Mouse (Mus musculus) lung, postnatal 14 days (tissue): ENCODE measurements around the gene Lamtor5.
"Not testable (repeated sequence)": the region's sequence is repeated elsewhere in the genome, so short reads cannot be mapped to it uniquely, and the experiment has no call there.

Experiments
- DNase-seq: peaks from one replicate; pipeline ENCODE4 v3.0.0; 2021

The Lamtor5 gene

GRCm38 (mm10) chr3:107273820-107274219, 4.8 kb upstream of the Lamtor5 start:
- DNase-seq = peak; percentile 70

- DNase-seq = no peak
Observed at GRCm38 (mm10) chr3:107275351-107275750, 3.3 kb upstream of the Lamtor5 start.

- no peak for DNase-seq
Observed at GRCm38 (mm10) chr3:107275996-107276395, 2.7 kb upstream of the Lamtor5 start.

GRCm38 (mm10) chr3:107276626-107277025, 2.0 kb upstream of the Lamtor5 start:
- no peak for DNase-seq

- DNase-seq = no peak
Observed at GRCm38 (mm10) chr3:107286123-107286522, 7.5 kb downstream of the Lamtor5 start.

GRCm38 (mm10) chr3:107287346-107287745, 8.7 kb downstream of the Lamtor5 start:
- DNase-seq = no peak

- DNase-seq = peak; percentile 15
Observed at GRCm38 (mm10) chr3:107290764-107291381, 12.2 kb downstream of the Lamtor5 start, which contains the start of gene Slc16a4. Gene Slc16a4 (plus strand): TSS chr3:107291230.

- DNase-seq = no peak
Observed at GRCm38 (mm10) chr3:107295672-107296360, 17.2 kb downstream of the Lamtor5 start.

- not testable (repeated sequence) for DNase-seq
Observed at GRCm38 (mm10) chr3:107296917-107297316, 18.3 kb downstream of the Lamtor5 start.

GRCm38 (mm10) chr3:107317338-107317737, 38.7 kb downstream of the Lamtor5 start:
- no peak for DNase-seq

- no peak for DNase-seq
Observed at GRCm38 (mm10) chr3:107321141-107321540, 42.5 kb downstream of the Lamtor5 start.

- DNase-seq = no peak
Observed at GRCm38 (mm10) chr3:107321776-107322175, 43.1 kb downstream of the Lamtor5 start.

- no peak for DNase-seq
Observed at GRCm38 (mm10) chr3:107326442-107326841, 47.8 kb downstream of the Lamtor5 start.

GRCm38 (mm10) chr3:107330503-107331424, 52.1 kb downstream of the Lamtor5 start:
- no peak for DNase-seq

GRCm38 (mm10) chr3:107331746-107332126, 53.1 kb downstream of the Lamtor5 start:
- DNase-seq = no peak

- no peak for DNase-seq
Observed at GRCm38 (mm10) chr3:107332127-107332959, 53.7 kb downstream of the Lamtor5 start.

- DNase-seq = peak; percentile 93
Observed at GRCm38 (mm10) chr3:107332960-107333380, 54.3 kb downstream of the Lamtor5 start.
